Mouse (Mus musculus): ENCODE measurements around the gene Mrpl18.
"Not testable (repeated sequence)": the region's sequence is repeated elsewhere in the genome, so short reads cannot be mapped to it uniquely, and the experiment has no call there.

GRCm38 (mm10) chr17:12931576-12931975 is 15.4 kb upstream of the Mrpl18 start:
- TF ChIP-seq TAL1 (IDR thresholded peaks at IDR 0.05; ENCODE audit: low read length); ZKSCAN1 (IDR thresholded peaks at IDR 0.05; ENCODE audit: low read depth, low read length); POLR2A (IDR thresholded peaks at IDR 0.05; ENCODE audit: control insufficient read depth in 1 of 2, insufficient read depth in 1 of 2, low read depth in 1 of 2, low read length in 2 of 2, poor library complexity in 1 of 2); ELF1 (IDR thresholded peaks at IDR 0.05; ENCODE audit: low read depth, low read length); MAFK (IDR thresholded peaks at IDR 0.05; ENCODE audit: borderline replicate concordance, low read depth, low read length); ZC3H11A (IDR thresholded peaks at IDR 0.05; ENCODE audit: low read depth, low read length); EP300 (IDR thresholded peaks at IDR 0.05; ENCODE audit: low read depth in 1 of 2, low read length in 2 of 2); CTCF (IDR thresholded peaks at IDR 0.05 in 2 of 3, conservative IDR thresholded peaks at IDR 0.05 in 1 of 3; ENCODE audit: control insufficient read depth in 1 of 3, insufficient read depth in 1 of 3, low read depth in 2 of 3, low read length in 3 of 3, poor library complexity in 1 of 3, severe bottlenecking in 1 of 3): not testable (repeated sequence)

Measured in MEL (cell line).